Mouse (Mus musculus) urinary bladder, postnatal 36 days (tissue): ENCODE data around the gene Fam49a.
"Not testable (repeated sequence)": the region's sequence is repeated elsewhere in the genome, so short reads cannot be mapped to it uniquely, and the experiment has no call there.

Experiments
- DNase-seq, 2 experiments: peaks; one replicate each; pipeline ENCODE4 v3.0.0; 2022; ENCODE audit warnings: low spot score in 2 of 2, mixed read lengths in 1 of 2

Fam49a gene

GRCm38 (mm10) chr12:12313919-12314318 lies 52.0 kb downstream of the Fam49a start:
- no peak for DNase-seq

- DNase-seq = no peak
These were observed 52.4 kb downstream of the Fam49a start for GRCm38 (mm10) chr12:12314326-12314725.

DNA sequence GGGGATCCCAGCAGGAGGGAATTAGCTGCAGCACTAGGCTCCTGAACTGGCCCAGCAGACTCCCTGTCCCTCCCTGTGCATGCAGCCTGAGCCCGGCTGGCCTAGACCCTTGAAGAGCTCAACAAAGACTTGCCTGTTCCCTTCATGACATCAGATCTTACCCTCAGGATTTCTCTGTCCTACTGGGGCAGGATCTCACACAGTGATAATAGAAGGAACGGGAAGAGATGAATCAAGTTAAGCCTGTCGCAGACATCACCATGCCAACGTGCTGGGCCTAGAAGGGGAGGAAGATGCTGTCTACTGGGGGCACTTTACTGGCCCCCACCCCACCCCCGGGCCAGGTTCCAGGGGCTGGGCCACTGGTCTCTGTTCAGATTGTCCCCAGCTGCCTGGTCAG lies 53.1 kb downstream of the Fam49a start:
- no peak for DNase-seq

GRCm38 (mm10) chr12:12316956-12317355 lies 55.0 kb downstream of the Fam49a start:
- DNase-seq = peak in 1 of 2 experiments; percentile 20

- DNase-seq = no peak
These were observed 55.7 kb downstream of the Fam49a start for GRCm38 (mm10) chr12:12317606-12318005.

DNA sequence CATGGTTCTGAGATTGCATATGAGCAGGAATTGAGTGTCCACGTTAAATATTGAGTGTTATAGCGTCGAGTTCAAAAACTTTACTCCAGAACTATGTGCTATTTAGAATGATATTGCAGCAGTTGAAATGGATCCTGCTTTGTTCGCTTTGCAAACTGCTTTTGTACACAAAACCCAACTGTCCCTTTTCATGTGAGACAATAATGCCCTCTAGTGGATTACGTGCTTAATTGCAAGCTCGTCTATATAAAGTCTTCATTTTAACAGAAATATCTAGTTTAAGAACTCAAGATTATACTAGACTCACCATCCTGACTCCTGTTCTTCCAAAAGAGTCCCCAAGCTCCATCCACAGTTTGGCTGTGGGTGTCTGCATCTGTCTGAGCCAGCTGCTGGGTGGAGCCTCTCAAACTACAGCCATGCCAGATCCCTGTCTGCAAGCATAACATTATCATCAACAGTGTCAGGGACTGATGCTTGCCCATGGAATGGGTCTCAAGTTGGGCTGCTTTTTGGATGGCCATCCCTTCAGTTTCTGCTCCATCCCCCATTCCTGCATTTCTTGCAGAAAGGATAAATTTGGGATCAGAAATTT lies 56.3 kb downstream of the Fam49a start:
- no peak for DNase-seq

DNA sequence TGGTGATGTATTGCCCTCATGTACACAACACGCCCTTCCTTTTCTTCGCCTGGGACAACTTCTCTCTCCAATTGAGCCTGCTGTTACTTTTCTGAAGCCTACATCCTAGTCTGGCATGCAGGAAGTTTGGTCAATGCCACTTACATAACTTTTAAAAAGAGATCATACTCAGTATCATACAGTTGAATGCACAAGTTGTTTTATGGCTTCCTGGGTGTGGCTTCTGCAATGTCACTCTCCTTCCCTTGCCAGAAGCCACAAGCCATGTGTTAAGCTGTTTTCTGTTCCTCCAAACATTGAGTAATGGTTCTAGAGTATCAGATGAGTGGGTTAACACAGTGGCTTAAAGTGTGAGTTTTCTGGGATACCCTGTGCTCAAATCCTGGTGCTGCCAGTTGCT lies 58.8 kb downstream of the Fam49a start:
- DNase-seq = no peak

DNA sequence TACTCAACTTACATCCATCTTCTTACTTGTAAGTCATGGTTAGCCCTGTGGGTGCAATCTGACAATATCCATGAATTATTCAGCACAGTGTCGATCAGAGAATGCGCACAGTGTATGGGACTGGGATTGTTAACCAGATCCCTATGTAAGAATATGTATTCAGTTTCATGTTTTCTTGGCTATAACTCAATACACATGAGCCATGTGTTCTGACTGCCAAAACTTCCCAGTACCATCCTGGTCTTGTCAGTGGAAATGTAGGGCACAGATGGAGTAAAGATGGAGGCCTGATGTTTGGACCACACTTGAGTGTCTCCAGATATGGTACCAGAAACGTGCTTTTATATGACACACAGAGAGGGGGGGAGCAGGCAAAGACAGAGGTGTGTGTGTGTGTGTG lies 59.2 kb downstream of the Fam49a start:
- no peak for DNase-seq

DNA sequence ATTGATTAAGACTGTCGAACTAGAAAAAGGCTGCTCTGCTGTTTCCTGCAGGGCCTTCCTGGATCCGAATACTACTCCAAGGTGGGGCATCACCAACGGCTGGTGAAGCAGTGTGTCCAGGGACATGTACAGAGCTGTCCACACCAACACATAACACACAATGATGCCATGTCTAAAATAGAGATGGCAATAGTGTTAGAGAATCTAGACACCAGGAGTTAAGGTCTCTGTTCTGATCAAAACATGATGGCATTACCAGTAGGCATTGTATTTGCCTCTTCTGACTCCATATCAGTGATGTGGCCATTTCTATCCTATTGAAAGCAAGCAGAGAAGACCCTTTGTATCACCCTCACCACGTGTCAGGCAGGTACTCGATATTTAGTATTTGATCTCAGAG lies 61.1 kb downstream of the Fam49a start:
- no peak for DNase-seq

DNA sequence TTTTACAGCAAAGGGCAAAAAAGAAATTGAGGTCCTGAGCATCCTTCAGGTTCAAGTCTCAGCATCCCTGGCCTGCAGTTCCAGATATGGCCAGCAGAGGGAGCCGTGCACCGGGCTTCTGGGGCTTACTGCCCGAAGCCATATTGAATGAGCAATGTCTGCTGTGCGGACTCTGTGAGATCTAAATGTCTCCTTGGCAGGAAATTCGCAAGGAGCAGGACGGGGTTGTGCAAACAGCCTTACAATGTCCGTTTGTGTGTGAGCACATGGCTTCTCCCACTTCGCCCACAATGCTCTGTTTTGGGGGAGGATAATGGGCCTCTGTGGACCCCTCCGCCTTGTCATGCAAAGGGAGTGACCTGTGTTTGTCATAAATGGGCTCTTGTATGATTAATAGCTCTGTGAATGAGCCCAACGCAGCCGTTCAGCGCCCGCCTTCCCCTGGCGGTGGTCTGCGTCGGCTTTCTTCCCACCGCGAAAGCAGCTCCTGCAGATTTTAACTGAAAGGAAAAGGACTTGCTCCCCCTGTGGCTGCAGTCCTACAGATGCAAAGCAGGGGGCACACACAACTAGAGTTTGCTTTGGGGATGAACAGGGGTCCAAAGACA lies 61.8 kb downstream of the Fam49a start:
- peak; percentile 85 to 88 for DNase-seq

DNA sequence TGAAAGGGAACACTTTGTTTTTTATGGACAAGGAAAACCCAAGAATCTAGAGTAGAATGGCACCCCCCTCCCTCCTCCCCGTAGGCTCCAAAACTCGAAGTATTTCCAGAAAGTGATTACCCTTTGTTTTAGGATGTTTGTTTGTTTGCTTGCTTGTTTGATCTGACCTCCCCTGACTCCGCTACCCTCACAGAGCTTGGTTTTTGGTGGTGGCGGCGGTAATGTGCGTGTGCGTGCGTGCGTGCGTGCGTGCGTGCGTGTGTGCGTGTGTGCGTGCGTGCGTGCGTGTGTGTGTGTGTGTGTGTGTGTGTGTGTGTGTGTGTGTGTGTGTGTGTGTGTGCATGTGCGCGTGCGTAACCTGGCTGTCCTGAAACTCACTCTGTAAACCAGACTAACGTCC lies 62.3 kb downstream of the Fam49a start:
- not testable (repeated sequence) for DNase-seq

DNA sequence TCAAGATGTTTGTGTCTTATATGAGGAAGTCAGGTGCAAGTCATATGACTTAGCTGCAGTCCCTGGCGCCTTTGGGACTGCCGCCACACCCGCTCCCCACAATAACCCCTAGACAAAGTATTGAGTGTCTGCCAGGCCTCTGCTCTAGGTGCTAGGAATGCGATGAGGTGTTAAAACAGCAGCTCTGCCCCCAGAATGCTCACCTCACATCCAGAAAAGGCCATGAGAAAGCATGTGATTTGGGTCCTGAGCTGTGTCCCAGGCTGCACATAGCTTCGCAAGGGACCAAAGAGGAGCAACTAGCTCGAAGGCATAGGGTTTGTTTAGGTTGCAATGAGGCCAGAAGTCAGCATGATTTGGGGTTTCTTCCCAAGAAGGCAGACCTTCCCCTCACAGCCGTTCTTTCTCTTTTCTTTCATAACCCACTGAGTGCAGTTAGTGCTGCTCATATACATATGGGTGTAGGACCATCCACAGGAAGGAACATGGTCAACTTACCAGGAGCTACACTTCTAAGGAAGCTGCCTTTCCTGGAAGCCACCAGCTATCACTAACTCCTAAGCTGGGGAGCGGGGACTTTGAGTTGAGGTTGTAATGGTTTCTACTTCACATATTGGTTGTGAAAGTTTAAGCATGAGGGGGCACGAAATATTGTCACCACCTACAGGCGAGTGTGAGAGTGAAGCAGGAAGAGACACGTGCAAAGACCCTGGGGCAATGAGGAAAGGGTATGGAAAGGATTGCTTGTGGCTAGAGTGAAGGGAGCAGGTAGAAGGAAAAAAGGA lies 71.8 kb downstream of the Fam49a start:
- DNase-seq = no peak

GRCm38 (mm10) chr12:12334486-12334885 lies 72.5 kb downstream of the Fam49a start:
- no peak for DNase-seq

GRCm38 (mm10) chr12:12335566-12335965 lies 73.6 kb downstream of the Fam49a start:
- DNase-seq = no peak

DNA sequence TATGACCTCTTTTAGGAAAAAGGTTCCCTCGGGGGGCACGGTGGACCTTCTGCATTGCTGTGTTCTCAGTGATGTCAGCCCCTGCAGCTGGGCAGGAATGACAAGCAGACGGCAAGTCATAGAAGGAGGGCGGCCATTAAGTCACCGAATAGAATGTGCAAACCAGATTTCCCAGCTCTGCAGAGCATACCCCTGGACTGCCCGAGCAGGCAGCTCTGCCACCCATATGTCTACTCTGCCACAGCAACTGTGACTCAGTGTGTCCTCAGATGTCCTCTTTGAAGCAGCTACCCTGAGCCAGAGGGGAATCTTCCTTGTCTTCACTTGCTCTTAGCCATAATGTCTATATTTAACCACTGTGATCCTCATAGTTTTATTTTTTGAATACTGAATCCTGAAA lies 75.4 kb downstream of the Fam49a start:
- no peak for DNase-seq

DNA sequence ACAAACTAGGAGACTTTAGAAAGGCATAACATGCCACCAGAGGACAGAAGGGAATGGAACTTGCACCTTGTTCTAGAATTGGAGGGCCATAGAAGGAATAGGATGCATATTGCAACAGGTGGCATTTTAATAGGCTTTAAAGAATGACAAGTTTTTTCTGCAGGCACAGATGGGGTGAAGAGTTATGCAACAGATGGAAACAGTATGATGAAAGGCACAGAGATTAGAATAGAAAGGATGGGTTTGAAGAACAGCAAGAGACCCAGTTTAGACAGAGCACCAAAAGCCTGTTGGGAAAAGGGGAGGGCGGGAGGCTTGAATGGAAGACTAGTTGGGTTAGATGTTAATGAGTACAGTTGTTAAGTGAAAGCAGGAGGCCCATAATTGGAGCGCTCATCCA lies 81.4 kb downstream of the Fam49a start:
- DNase-seq = no peak

- no peak for DNase-seq
These were observed 86.7 kb downstream of the Fam49a start for GRCm38 (mm10) chr12:12348625-12349024.

DNA sequence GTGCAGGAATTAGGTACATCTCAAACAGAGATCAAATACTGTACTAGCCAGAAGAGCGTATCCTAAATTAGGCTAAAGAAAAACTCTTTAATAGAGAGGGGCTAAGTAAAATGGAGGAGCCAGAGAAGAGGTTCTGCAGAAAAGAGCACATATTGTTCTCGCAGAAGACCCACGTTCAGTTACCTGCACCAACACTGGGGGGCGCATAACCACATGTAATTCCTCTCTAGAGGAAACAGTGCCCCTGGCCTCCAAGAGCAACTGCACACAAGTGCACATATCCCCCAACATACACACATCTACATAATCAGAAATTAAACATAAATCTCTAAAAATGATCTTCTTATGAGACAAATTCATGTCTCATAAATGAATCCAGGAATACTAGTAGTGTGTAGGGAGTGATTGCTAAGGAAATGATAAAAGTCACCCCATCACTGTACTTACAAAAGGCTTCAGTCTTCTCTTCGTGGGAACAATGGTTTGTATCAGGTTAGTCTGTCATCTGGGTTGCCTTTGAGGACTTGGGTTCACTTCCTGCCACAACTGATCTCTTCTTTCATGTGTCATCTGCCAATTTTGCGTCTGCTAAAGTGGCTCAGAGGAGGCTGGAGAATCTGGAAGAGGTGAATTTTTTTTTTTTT lies 87.8 kb downstream of the Fam49a start:
- DNase-seq = no peak

GRCm38 (mm10) chr12:12351816-12352552 lies 90.0 kb downstream of the Fam49a start:
- DNase-seq = no peak

DNA sequence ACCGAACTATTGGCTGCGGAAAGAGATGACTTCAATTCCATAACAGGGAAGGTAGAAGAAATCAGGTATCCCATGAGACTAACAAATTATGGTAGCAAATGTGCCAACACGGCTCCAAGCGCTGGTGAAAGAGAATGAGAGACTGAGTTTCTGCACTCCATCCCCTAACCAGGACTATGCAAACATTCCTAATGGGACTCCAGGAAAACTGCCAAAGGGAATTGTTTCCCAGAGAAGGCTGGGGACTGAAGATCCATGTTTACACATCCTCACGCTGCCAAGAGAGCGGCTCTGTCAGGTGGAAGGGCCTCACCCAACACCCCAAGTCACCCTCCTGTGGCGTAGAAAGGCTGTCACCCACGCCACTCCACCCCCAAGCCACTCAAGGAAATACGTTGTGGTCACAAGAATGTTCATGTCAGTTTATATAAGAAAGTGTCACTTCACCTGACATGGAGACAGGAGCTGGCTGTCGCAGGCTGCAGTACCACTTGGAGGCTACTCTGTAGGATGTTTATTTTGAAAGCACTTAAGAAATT lies 92.2 kb downstream of the Fam49a start:
- DNase-seq = no peak

GRCm38 (mm10) chr12:12356048-12356447 lies 94.1 kb downstream of the Fam49a start:
- no peak for DNase-seq

DNA sequence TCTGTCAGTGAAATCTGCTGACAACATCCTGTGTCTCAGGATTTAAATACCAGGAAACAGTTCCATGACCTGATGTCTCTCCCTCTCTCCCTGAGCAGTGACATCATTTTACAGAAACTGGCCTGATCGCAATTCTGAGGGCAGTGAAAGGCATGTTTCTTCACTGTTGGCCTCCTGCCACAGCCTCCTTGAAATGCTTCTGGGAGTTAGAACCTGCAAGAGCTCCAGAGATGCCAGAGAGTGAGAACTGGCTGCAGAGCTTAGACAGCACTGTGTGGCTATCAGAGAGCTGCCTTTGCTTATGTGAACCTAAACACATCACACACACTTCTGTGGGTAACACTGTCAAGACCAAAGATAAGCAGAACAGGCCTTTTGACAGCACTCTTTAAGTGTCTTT lies 94.5 kb downstream of the Fam49a start:
- peak in 1 of 2 experiments; percentile 49 for DNase-seq
